Mouse (Mus musculus): Measurements from ENCODE around the gene Kdsr. TPM values are rescaled to one million over a fixed set of nuclear protein-coding genes. Genes with fewer than 3 reads are reported as not detected.

Kdsr gene
- polyA plus RNA-seq (2015; fragmentation: Nextera tagmentation; extraction: Ambion mirVana) = 3.0 and 3.7 TPM in 2 replicates

DNA sequence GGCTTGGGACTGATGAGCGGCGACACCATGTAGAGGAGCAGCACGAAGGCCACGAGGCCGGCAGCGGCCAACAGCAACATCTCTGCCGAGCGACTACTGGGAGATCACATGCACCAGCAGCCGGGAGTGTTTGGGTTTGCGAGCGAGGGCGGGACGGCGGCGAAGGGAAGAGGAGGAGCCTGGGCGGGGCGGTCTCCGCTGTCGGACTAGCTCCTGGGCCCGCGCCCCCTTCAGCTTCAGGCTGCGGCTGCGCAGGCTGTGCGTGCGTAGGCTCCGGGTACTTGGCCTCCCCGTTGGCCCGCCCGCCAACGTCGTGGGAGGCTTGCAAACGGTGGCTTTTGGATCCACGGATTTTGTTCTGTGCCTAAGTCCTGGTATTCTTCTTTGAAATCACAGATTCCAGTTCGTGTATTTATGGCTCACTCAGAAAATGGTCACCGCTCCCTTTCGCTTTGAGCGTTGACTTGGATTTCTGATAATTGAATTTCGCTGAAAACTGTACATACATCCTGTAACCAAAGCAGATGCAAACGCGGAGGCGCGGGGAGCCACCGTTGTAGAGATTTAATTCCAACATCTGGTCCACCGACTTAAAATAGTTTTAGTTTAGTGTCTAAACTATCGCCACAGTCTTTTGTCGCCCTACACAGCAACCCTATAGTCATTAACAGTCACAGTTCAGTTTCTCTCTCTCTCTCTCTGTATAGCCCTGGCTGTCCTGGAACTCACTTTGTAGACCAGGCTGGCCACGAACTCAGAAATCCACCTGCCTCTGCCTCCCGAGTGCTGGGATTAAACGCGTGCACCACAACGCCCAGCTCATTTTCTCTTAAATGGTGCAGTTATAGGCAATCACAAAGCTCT is at the start of gene Kdsr:
Gene Kdsr, minus strand, starts transcription at position 156 of the 864 bp plus-strand sequence.
- Histone ChIP-seq H3K27ac (replicated peaks) (peak within 1 kb of the TSS; percentile 90), H3K27me3 (no peaks in the 10 kb centered on the region), H3K9me3 (replicated peaks) (no peaks in the 10 kb centered on the region), H3K36me3 (replicated peaks) (0 out of 2 replicates have a peak, but pooled peaks cover under 1% of the 10 kb centered on the region), H3K4me2 (peak within 1 kb of the TSS; percentile 99), H3K4me3 (replicated peaks) (peak within 1 kb of the TSS; percentile 73), H3K4me1 (replicated peaks) (peaks cover 24% of the 10 kb centered on the region), H3K9ac (peak within 1 kb of the TSS; percentile 74)
- WGBS (ENCODE audit: insufficient replicate concordance) = 1% methylated on average over 51 of the region's 51 CpGs
- ATAC-seq (ENCODE audit: insufficient read depth) = peak; percentile 99

DNA sequence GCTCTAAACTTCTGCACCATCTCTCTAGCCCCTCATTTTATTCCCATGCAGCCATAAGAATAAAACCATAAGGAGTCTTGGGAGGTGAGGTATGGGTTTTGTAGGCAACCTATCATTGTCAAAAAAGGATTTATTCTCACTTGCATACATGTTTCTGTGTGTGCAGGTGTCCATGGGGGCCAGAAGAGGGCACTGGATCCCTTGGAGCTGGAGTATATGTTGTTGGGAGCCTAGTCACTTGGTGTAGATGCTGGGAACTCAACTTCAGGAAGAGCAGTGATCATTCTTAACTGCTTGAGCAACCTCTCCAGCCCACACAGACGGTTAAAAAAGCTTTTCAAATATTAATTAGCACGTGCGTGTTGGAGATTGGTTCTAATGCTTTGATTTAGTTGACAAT is 40.4 kb upstream of the Kdsr start:
- H3K4me3 ChIP-seq (replicated peaks) = no peak overlapping the region
- no peaks in the 10 kb centered on the region for H3K27me3 ChIP-seq
- peaks cover 14% of the 10 kb centered on the region for H3K4me1 ChIP-seq (replicated peaks)
- no peak overlapping the region for H3K27ac ChIP-seq (replicated peaks)
- no peak overlapping the region for H3K4me2 ChIP-seq
- WGBS (ENCODE audit: insufficient replicate concordance) = 76% methylated on average over 3 of the region's 3 CpGs
- ATAC-seq (ENCODE audit: insufficient read depth) = no peak
- no peak overlapping the region for H3K9ac ChIP-seq
- no peaks in the 10 kb centered on the region for H3K36me3 ChIP-seq (replicated peaks)
- H3K9me3 ChIP-seq (replicated peaks) = no peaks in the 10 kb centered on the region

DNA sequence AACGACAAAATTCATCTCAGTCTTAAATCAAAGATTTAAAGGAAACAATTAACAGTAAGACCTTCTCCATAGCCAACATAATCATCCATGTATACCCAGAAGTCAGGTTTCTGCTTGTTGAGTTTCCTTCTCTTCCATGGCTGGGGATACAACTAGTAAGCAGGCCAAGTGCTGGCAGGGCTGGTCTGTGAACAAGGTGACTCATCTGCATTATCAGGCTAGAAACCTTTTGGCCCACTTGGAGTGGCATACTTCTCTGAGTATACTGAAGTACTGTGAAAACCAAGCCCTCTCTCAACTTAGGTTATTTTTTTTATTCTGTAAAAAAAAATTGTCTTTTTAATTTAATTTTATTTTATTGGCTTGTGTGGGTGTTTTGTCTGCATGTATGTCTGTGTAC is 39.9 kb upstream of the Kdsr start:
- H3K9me3 ChIP-seq (replicated peaks) = no peaks in the 10 kb centered on the region
- WGBS (ENCODE audit: insufficient replicate concordance) = 46% methylated on average over 1 of the region's 1 CpGs
- H3K36me3 ChIP-seq (replicated peaks) = no peaks in the 10 kb centered on the region
- peaks cover 16% of the 10 kb centered on the region for H3K4me1 ChIP-seq (replicated peaks)
- H3K27me3 ChIP-seq = no peaks in the 10 kb centered on the region
- H3K4me3 ChIP-seq (replicated peaks) = no peak overlapping the region
- H3K27ac ChIP-seq (replicated peaks) = no peak overlapping the region
- H3K4me2 ChIP-seq = no peak overlapping the region
- H3K9ac ChIP-seq = no peak overlapping the region
- ATAC-seq (ENCODE audit: insufficient read depth) = no peak

DNA sequence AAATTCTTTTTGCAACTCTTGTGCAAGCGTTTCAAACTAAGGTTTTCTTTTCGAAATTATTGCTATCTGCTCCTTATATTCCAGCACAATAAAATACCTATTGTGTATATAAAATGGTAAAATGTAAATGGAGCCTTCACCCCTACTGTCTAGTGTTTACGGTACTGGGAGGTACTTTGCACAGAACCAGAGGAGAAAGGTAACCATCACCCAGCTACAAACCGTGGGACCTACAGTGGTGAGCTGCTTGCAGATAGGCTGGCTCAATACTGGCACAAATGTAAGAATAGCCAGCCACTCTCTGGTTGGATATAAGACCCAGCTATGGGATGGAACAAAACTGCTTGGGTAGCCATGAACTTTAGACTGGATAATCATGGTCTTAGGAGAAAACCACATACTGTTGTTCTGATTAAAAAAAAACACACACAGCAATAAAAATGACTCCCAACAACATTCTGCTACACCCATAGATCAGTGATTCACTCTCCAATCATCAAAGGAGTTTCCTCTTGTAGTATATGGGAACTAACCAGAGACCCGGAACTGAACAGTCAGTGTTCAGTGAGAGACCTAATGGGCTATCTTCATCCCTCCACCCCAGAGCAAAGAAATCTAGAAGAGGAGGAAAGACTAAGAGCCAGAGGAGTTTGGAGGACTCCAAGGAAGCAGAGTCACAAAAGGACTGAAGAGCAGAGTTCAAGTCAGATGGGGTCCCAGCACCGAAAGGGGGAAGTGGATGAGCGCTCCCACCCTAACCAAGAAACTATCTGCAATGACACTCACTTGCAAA is 37.7 kb upstream of the Kdsr start:
- Histone ChIP-seq H3K27me3 (no peaks in the 10 kb centered on the region), H3K4me2 (peak overlapping the region; percentile 73), H3K9ac (peak overlapping the region; percentile 92; the same call in 1 of the 2 replicates), H3K27ac (replicated peaks) (no peak overlapping the region), H3K9me3 (replicated peaks) (no peaks in the 10 kb centered on the region), H3K4me1 (replicated peaks) (peaks cover 16% of the 10 kb centered on the region), H3K4me3 (replicated peaks) (peak overlapping the region; percentile 90), H3K36me3 (replicated peaks) (0 out of 2 replicates have a peak, but pooled peaks cover 4% of the 10 kb centered on the region)
- no peak for ATAC-seq (ENCODE audit: insufficient read depth)
- WGBS (ENCODE audit: insufficient replicate concordance) = 49% methylated on average over 7 of the region's 7 CpGs

DNA sequence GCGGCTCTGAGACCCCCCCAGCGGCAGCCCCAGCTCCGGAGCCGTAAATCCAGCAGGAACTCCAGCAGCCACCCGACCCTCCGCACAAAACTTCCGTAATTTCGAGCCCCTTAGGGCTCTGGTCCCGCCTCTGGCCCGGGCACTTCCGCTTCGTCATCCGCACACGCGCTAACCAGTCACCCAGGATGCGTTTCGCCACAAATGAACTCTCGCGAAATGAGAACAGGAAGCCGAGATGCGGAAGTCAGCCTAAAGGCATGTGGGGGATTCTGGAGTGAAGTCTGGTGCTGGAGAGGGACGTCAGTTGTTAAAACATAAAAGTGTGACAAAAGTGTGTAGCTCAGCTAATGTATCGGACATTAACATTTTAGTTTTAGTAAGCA is 37.0 kb upstream of the Kdsr start, which contains the start of gene Vps4b:
Gene Vps4b, minus strand, starts transcription at position 187 of the 383 bp plus-strand sequence.
- Histone ChIP-seq H3K27ac (replicated peaks) (peak within 1 kb of the TSS; percentile 89), H3K9ac (peak within 1 kb of the TSS; percentile 92), H3K4me3 (replicated peaks) (peak within 1 kb of the TSS; percentile 90), H3K4me1 (replicated peaks) (peaks cover 16% of the 10 kb centered on the region), H3K27me3 (no peaks in the 10 kb centered on the region), H3K4me2 (peak within 1 kb of the TSS; percentile 73), H3K9me3 (replicated peaks) (no peaks in the 10 kb centered on the region), H3K36me3 (replicated peaks) (0 out of 2 replicates have a peak, but pooled peaks cover 4% of the 10 kb centered on the region)
- ATAC-seq (ENCODE audit: insufficient read depth) = peak; percentile 98
- 0% methylated on average over 23 of the region's 23 CpGs for WGBS (ENCODE audit: insufficient replicate concordance)

DNA sequence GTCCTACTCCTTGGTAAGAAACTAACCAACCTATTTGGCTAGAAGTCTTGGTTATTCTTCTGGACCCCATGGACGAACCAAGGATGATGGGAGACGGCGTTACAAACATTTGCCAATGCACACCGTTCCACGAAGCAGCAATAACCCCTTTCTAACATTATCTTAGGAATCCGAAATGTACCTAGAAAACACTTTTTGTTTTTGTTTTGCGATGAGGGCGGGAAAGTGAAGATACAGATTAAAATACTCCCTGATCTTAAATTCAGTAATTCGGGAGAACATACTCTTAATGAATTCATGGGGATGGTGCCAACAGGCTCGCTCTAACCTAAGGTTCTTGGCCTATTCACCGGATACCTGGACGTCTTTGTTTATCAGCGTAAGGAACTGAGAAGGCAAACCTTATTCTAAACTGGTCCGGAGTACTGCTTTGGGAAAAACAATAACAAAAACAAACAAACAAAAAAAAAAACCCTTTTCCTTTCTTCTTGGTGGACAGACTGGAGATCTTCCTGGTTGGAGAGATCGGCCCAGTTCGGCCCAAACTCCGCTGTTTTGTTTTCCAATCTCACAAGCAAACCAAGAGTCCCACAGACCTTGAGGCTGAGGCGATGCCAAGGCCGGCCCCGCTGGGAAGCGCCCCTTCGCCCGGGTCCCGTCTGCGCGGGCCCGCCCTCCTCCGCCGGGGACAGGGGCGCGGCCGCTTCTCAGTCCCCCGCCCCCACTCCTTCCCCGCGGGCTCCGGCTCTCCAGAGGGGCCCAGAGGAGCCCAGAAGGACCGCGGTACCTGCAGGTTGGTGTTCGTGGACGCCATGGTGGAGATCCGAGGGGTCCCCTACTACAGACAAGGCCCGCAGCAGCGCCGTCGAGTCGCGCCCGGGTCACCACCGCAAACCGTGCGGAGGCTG is 36.4 kb upstream of the Kdsr start:
- peaks cover 16% of the 10 kb centered on the region for H3K4me1 ChIP-seq (replicated peaks)
- peak overlapping the region; percentile 73 for H3K4me2 ChIP-seq
- H3K27me3 ChIP-seq = no peaks in the 10 kb centered on the region
- WGBS (ENCODE audit: insufficient replicate concordance) = 2% methylated on average over 51 of the region's 51 CpGs
- peak overlapping the region; percentile 90 for H3K4me3 ChIP-seq (replicated peaks)
- no peaks in the 10 kb centered on the region for H3K9me3 ChIP-seq (replicated peaks)
- peak overlapping the region; percentile 92 for H3K9ac ChIP-seq
- peak; percentile 94 for ATAC-seq (ENCODE audit: insufficient read depth)
- 0 out of 2 replicates have a peak, but pooled peaks cover 4% of the 10 kb centered on the region for H3K36me3 ChIP-seq (replicated peaks)
- H3K27ac ChIP-seq (replicated peaks) = peak overlapping the region; percentile 89

DNA sequence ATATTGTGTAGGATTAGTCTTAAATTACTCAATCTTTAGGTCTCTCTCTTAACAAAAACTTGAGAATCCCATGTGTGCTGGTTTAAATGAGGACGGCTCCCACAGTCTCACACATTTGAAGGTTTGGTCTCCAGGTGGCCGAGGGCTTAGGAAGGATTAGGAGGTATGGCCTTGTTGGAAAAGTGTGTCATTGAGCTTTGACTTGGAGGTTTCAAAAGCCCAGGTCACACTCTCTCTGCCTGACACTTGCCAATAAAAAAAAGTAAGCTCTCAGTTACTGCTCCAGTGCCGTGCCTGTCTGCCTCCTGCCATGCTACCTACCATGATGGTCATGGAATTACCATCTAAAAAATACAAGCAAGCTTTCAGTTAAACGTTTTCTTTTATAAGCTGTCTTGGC is 15.4 kb upstream of the Kdsr start:
- H3K27me3 ChIP-seq = no peaks in the 10 kb centered on the region
- ATAC-seq (ENCODE audit: insufficient read depth) = no peak
- H3K36me3 ChIP-seq (replicated peaks) = peaks cover 75% of the 10 kb centered on the region
- no peak overlapping the region for H3K4me2 ChIP-seq
- no peak overlapping the region for H3K9ac ChIP-seq
- no peaks in the 10 kb centered on the region for H3K9me3 ChIP-seq (replicated peaks)
- H3K4me1 ChIP-seq (replicated peaks) = no peaks in the 10 kb centered on the region
- H3K27ac ChIP-seq (replicated peaks) = no peak overlapping the region
- 83% methylated on average over 4 of the region's 4 CpGs for WGBS (ENCODE audit: insufficient replicate concordance)
- no peak overlapping the region for H3K4me3 ChIP-seq (replicated peaks)

DNA sequence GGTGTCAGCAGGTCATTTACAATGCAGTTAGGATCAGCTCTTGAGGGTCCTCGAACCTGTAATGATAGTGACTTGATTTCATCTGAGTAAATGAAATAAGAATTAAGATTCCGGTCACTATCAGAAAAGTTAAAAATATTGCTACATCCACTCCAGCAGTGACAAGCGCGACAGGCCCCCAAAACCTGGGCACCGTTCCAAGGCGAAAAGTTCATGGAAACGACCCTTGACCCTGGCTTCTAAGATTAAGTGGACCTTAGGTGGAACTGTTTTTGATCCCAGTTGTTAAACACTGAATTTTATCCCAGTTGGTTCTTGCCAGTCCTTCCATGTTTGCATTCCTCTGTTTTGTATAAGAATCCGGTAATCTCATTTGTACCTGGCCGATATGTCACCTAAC is 14.6 kb upstream of the Kdsr start:
- H3K9me3 ChIP-seq (replicated peaks) = no peaks in the 10 kb centered on the region
- no peak for ATAC-seq (ENCODE audit: insufficient read depth)

DNA sequence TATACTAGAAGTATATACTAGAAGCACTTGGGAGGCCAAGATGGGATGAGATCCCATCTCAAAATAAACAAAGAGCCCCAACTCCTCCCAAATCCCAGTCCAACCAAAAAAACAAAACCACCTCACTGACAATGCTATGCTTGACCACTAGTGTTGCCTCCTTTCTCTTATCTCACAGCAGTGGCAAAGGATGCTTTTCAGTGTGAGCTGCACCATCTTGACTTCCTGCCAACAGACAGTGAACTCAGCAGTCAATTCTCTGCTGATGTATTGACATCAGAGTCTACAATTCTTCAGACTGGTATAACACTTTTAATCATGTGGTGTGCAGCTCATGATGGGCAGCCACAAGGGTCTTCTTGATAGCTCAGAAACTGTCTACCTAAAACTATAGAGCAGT is 9.2 kb upstream of the Kdsr start:
- Histone ChIP-seq H3K4me3 (replicated peaks) (no peak overlapping the region), H3K4me1 (replicated peaks) (no peaks in the 10 kb centered on the region), H3K4me2 (no peak overlapping the region), H3K27me3 (no peaks in the 10 kb centered on the region), H3K9me3 (replicated peaks) (no peaks in the 10 kb centered on the region), H3K36me3 (replicated peaks) (peaks cover 56% of the 10 kb centered on the region), H3K27ac (replicated peaks) (no peak overlapping the region), H3K9ac (no peak overlapping the region)
- no peak for ATAC-seq (ENCODE audit: insufficient read depth)

More for the DNA sequence above, 14.6 kb upstream of the Kdsr start:
- Histone ChIP-seq H3K4me2 (no peak overlapping the region), H3K4me3 (replicated peaks) (no peak overlapping the region), H3K27me3 (no peaks in the 10 kb centered on the region), H3K9ac (no peak overlapping the region), H3K4me1 (replicated peaks) (no peaks in the 10 kb centered on the region), H3K27ac (replicated peaks) (no peak overlapping the region), H3K36me3 (replicated peaks) (peaks cover 70% of the 10 kb centered on the region)
- 77% methylated on average over 9 of the region's 9 CpGs for WGBS (ENCODE audit: insufficient replicate concordance)

DNA sequence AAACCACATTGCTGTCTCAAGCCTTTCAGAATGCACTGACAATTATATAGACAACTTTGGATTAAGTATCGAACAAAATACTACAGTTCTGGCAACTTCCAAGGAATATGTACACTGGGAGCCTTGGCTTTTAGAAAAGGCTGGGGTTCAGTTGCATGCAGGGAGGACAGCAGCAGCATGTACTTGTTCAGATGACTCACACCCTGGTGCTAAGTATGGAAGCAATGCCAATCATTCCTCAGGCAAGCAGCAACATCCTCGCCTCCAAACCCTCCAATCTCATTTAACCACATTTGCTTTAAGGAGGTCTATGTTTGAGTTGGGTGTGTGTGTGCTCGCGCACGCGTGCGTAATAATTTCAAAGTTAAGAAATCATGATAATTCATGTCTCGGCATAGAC is 6.2 kb upstream of the Kdsr start:
- ATAC-seq (ENCODE audit: insufficient read depth) = no peak
- no peaks in the 10 kb centered on the region for H3K9me3 ChIP-seq (replicated peaks)
- H3K27me3 ChIP-seq = no peaks in the 10 kb centered on the region
- H3K4me2 ChIP-seq = no peak overlapping the region
- H3K4me1 ChIP-seq (replicated peaks) = 0 out of 2 replicates have a peak, but pooled peaks cover under 1% of the 10 kb centered on the region
- no peak overlapping the region for H3K27ac ChIP-seq (replicated peaks)
- no peak overlapping the region for H3K9ac ChIP-seq
- H3K36me3 ChIP-seq (replicated peaks) = peaks cover 36% of the 10 kb centered on the region
- H3K4me3 ChIP-seq (replicated peaks) = no peak overlapping the region
- WGBS (ENCODE audit: insufficient replicate concordance) = 89% methylated on average over 8 of the region's 8 CpGs

All from liver, embryonic 15.5 days (tissue).